Mouse (Mus musculus) G1E (cell line): ENCODE data around the gene Rnf212. TPM values are rescaled to one million over a fixed set of nuclear protein-coding genes. Genes with fewer than 3 reads are reported as not detected.

Experiments used
- ATAC-seq: 2 replicates; pipeline ENCODE4 v1.8.0; 2016; ENCODE audit warnings: mild to moderate bottlenecking; ENCODE audit not compliant: insufficient number of reproducible peaks, poor library complexity, low FRiP score, severe bottlenecking; ENCODE audit errors: extremely low read depth
- DNase-seq: peaks from one replicate; pipeline ENCODE4 v3.0.0; 2012; ENCODE audit warnings: low spot score
- H3K27me3 ChIP-seq: 2 replicates; pipeline ENCODE4 v1.6.1; 2012; ENCODE audit warnings: mild to moderate bottlenecking, low read length, inconsistent platforms; ENCODE audit not compliant: insufficient read depth
- H3K36me3 ChIP-seq: replicated peaks from 2 replicates; pipeline ENCODE3; 2012; ENCODE audit warnings: mild to moderate bottlenecking, inconsistent platforms
- H3K4me1 ChIP-seq: 2 replicates; pipeline ENCODE4 v1.6.1; 2012; ENCODE audit warnings: low read depth, low read length, inconsistent platforms, mixed read lengths; ENCODE audit not compliant: insufficient read depth
- H3K4me3 ChIP-seq: 2 replicates; pipeline ENCODE4 v1.5.1; 2012; ENCODE audit warnings: low read depth, mild to moderate bottlenecking, inconsistent platforms, low read length, moderate library complexity, mixed read lengths
- H3K9me3 ChIP-seq: replicated peaks from 2 replicates; pipeline ENCODE4 v1.6.1; 2012; ENCODE audit warnings: inconsistent platforms
- CTCF ChIP-seq: IDR thresholded peaks from 2 replicates; pipeline ENCODE4 v1.5.1; 2012; ENCODE audit warnings: low read depth, low read length, inconsistent platforms, mixed read lengths
- GATA1 ChIP-seq: IDR thresholded peaks from 2 replicates; pipeline ENCODE4 v1.6.1; 2012; ENCODE audit warnings: borderline replicate concordance, low read length, inconsistent platforms, mixed read lengths
- GATA2 ChIP-seq: IDR thresholded peaks from 2 replicates; pipeline ENCODE4 v1.6.1; 2012; ENCODE audit warnings: low read depth, low read length, inconsistent platforms, borderline replicate concordance
- POLR2AphosphoS5 ChIP-seq: IDR thresholded peaks from 2 replicates; pipeline ENCODE4 v1.6.1; 2012; ENCODE audit warnings: low read depth, low read length, inconsistent platforms; ENCODE audit not compliant: insufficient replicate concordance
- TAL1 ChIP-seq: conservative IDR thresholded peaks from 2 replicates; pipeline ENCODE4 v1.6.1; 2012; ENCODE audit warnings: low read depth, low read length, inconsistent platforms, mixed read lengths
- polyA plus RNA-seq: library from polyadenylated mRNA; stranded (reverse); fragments of >175 nt; gene quantifications from 2 replicates; pipeline ENCODE4 v1.2.3, GENCODE M21; 2012
- total RNA-seq, 2 experiments: library from RNA; stranded (forward) in 1 of 2; stranded (reverse) in 1 of 2; fragments of 200-1000 nt in 1 of 2; fragments of >200 nt in 1 of 2; fragmentation: Nextera tagmentation in 1 of 2; gene quantifications; 2 replicates each; pipeline ENCODE4 v1.2.3; 2014 to 2017

The Rnf212 gene
- total and polyA plus RNA-seq, 3 experiments, result not detected

GRCm38 (mm10) chr5:108727425-108727824, 47.4 kb downstream of the Rnf212 start:
- no peak for ATAC-seq
- TF ChIP-seq CTCF (no peak), GATA2 (no peak), GATA1 (no peak), POLR2AphosphoS5 (no peak), TAL1 (no peak)
- Histone ChIP-seq H3K4me3 (no peak overlapping the region), H3K36me3 (no peaks in the 10 kb centered on the region), H3K27me3 (peaks cover 34% of the 10 kb centered on the region), H3K4me1 (no peaks in the 10 kb centered on the region), H3K9me3 (no peaks in the 10 kb centered on the region)
- no peak for DNase-seq

- TF ChIP-seq TAL1 (no peak), CTCF (peak; percentile 62; the same call in 1 of the 2 replicates)
- H3K36me3 ChIP-seq, result no peaks in the 10 kb centered on the region
- no peaks in the 10 kb centered on the region for H3K9me3 ChIP-seq
- peak; percentile 79; the same call in 1 of the 2 replicates for ATAC-seq
- no peaks in the 10 kb centered on the region for H3K4me1 ChIP-seq
- H3K27me3 ChIP-seq, result peaks cover 34% of the 10 kb centered on the region
- no peak overlapping the region for H3K4me3 ChIP-seq
- DNase-seq, result peak; percentile 31
Measured at GRCm38 (mm10) chr5:108726557-108727248, 48.1 kb downstream of the Rnf212 start.

- Histone ChIP-seq H3K36me3 (no peaks in the 10 kb centered on the region), H3K4me1 (no peaks in the 10 kb centered on the region), H3K9me3 (no peaks in the 10 kb centered on the region), H3K27me3 (peaks cover 41% of the 10 kb centered on the region), H3K4me3 (no peak overlapping the region)
- ATAC-seq, result no peak
- DNase-seq, result no peak
- TF ChIP-seq POLR2AphosphoS5 (no peak), CTCF (no peak)
Measured at GRCm38 (mm10) chr5:108724006-108724405, 50.8 kb downstream of the Rnf212 start.

GRCm38 (mm10) chr5:108719761-108720160, 55.0 kb downstream of the Rnf212 start:
- H3K4me3 ChIP-seq, result no peak overlapping the region
- ATAC-seq, result no peak

GRCm38 (mm10) chr5:108718051-108718450, 56.7 kb downstream of the Rnf212 start:
- TF ChIP-seq GATA2 (no peak), GATA1 (no peak), CTCF (no peak), POLR2AphosphoS5 (no peak), TAL1 (no peak)
- Histone ChIP-seq H3K4me3 (no peak overlapping the region), H3K4me1 (no peaks in the 10 kb centered on the region), H3K36me3 (no peaks in the 10 kb centered on the region), H3K9me3 (no peaks in the 10 kb centered on the region), H3K27me3 (peaks cover 53% of the 10 kb centered on the region)
- ATAC-seq (no peak), DNase-seq (no peak)

More at GRCm38 (mm10) chr5:108719761-108720160, 55.0 kb downstream of the Rnf212 start:
- Histone ChIP-seq H3K36me3 (no peaks in the 10 kb centered on the region), H3K4me1 (no peaks in the 10 kb centered on the region), H3K9me3 (no peaks in the 10 kb centered on the region), H3K27me3 (peaks cover 51% of the 10 kb centered on the region)
- no peak for DNase-seq
- no peak for TF ChIP-seq CTCF
- no peak for TF ChIP-seq POLR2AphosphoS5
- TF ChIP-seq TAL1, result no peak
- TF ChIP-seq GATA1, result no peak
- no peak for TF ChIP-seq GATA2

GRCm38 (mm10) chr5:108715974-108716373, 58.8 kb downstream of the Rnf212 start:
- no peak for ATAC-seq
- no peak for DNase-seq
- TF ChIP-seq POLR2AphosphoS5 (no peak), TAL1 (no peak), GATA1 (no peak), CTCF (no peak), GATA2 (no peak)
- Histone ChIP-seq H3K4me3 (no peak overlapping the region), H3K9me3 (no peaks in the 10 kb centered on the region), H3K4me1 (no peaks in the 10 kb centered on the region), H3K27me3 (peaks cover 57% of the 10 kb centered on the region), H3K36me3 (no peaks in the 10 kb centered on the region)

- H3K4me3 ChIP-seq, result no peak overlapping the region
- H3K27me3 ChIP-seq, result peaks cover 49% of the 10 kb centered on the region
Measured at GRCm38 (mm10) chr5:108714149-108714548, 60.6 kb downstream of the Rnf212 start.

More at GRCm38 (mm10) chr5:108714149-108714548, 60.6 kb downstream of the Rnf212 start:
- TF ChIP-seq GATA1 (no peak), CTCF (no peak), TAL1 (no peak), POLR2AphosphoS5 (no peak), GATA2 (no peak)
- DNase-seq (no peak), ATAC-seq (no peak)
- H3K4me1 ChIP-seq, result no peaks in the 10 kb centered on the region
- no peaks in the 10 kb centered on the region for H3K9me3 ChIP-seq
- no peaks in the 10 kb centered on the region for H3K36me3 ChIP-seq
